Mouse (Mus musculus) thymus, adult 2 months (tissue): Measurements from ENCODE around the gene Gm20388. TPM values are rescaled to one million over a fixed set of nuclear protein-coding genes. Genes with fewer than 3 reads are reported as not detected.
"Not testable (repeated sequence)": the region's sequence is repeated elsewhere in the genome, so short reads cannot be mapped to it uniquely, and the experiment has no call there.

Experiments
- DNase-seq: peaks from one replicate; pipeline ENCODE4 v3.0.0; 2021
- H3K27ac ChIP-seq: fragments of 200-500 bp; 2 replicates; pipeline ENCODE4 v1.5.1; 2012; ENCODE audit warnings: low read length, control low read depth; ENCODE audit not compliant: control insufficient read depth, insufficient read depth
- H3K27me3 ChIP-seq: fragments of 200-500 bp; 2 replicates; pipeline ENCODE4 v1.6.1; 2012; ENCODE audit warnings: mild to moderate bottlenecking, low read length, moderate library complexity, mixed read lengths; ENCODE audit not compliant: control insufficient read depth, insufficient read depth
- H3K36me3 ChIP-seq: fragments of 200-500 bp; 2 replicates; pipeline ENCODE4 v1.6.1; 2012; ENCODE audit warnings: mild to moderate bottlenecking, low read length, moderate library complexity; ENCODE audit not compliant: control insufficient read depth, insufficient read depth
- H3K4me1 ChIP-seq: fragments of 200-500 bp; replicated peaks from 2 replicates; pipeline ENCODE4 v1.6.1; 2012; ENCODE audit warnings: low read length; ENCODE audit not compliant: control insufficient read depth, insufficient read depth
- H3K4me3 ChIP-seq: fragments of 200-500 bp; 2 replicates; pipeline ENCODE4 v1.5.1; 2012; ENCODE audit warnings: mild to moderate bottlenecking, low read length, control low read depth, moderate library complexity; ENCODE audit not compliant: control insufficient read depth, insufficient read depth
- CTCF ChIP-seq: fragments of 200-500 bp; IDR thresholded peaks from 2 replicates; pipeline ENCODE4 v1.5.1; 2012; ENCODE audit warnings: mild to moderate bottlenecking, control low read depth, low read length, moderate library complexity, borderline replicate concordance; ENCODE audit not compliant: control insufficient read depth, poor library complexity, insufficient read depth; ENCODE audit errors: extremely low read depth
- POLR2A ChIP-seq: fragments of 200-500 bp; IDR thresholded peaks from 2 replicates; pipeline ENCODE4 v1.6.1; 2012; ENCODE audit warnings: mild to moderate bottlenecking, low read length, control low read depth, moderate library complexity; ENCODE audit not compliant: control insufficient read depth, poor library complexity, insufficient read depth; ENCODE audit errors: extremely low read depth
- WGBS: fragments of 180-500 bp; shearing (Covaris S2); methylation state at CpG from one replicate; pipeline ENCODE4 v1.1.7; 2018; 5-methylcytosine and 5-hydroxymethylcytosine counted together
- polyA plus RNA-seq: library from polyadenylated mRNA; depleted of rRNA; stranded (reverse); fragments of >200 nt; gene quantifications from 2 replicates; pipeline ENCODE4 v1.2.3, GENCODE M21; 2012

Gene Gm20388
- polyA plus RNA-seq, 1 experiment = 103 TPM

DNA sequence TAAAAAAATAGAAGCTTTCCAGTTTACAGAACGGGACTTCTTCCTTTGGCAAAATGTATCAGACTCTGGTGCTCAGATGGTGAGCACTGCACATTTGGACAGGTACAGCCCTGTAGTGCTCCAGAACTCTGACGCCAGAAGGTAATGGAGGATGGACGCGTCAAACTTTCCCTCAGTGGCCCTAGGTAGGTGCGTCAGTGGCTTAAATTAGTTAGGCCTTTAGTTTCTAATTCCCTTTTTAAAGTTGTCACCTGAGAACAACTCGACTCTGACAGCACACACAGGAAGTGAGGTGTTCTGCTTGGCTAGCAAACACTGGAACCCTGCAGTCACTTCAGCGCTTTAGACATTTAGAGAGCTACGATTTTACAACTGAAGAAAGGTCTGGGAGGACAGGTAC, 4043.0 kb downstream of the Gm20388 start:
- TF ChIP-seq CTCF (no peak), POLR2A (no peak)
- Histone ChIP-seq H3K4me1 (peaks cover 3% of the 10 kb centered on the region; the same call in 1 of the 2 replicates), H3K36me3 (no peaks in the 10 kb centered on the region), H3K4me3 (no peak overlapping the region), H3K27me3 (no peaks in the 10 kb centered on the region), H3K27ac (no peak overlapping the region)
- 91% methylated on average over 8 of the region's 8 CpGs for WGBS
- DNase-seq = no peak

DNA sequence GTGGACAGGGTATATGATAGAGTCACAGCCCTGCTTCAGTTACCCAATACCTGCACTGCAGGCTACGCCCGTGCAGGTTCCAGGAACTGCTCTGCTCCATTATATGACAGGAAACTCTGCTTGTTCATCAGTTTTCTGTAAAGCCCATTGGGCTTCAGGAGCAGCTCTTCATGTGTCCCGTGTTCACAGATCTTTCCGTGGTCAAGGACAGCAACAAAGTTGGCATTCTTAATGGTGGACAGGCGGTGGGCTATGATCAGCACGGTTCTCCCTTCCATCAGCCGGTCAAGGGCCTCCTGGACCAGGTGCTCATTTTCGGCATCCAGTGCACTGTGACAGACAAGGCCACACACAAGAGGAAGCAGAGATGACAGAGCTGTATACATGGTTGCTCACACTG, 4043.6 kb downstream of the Gm20388 start:
- DNase-seq = no peak
- TF ChIP-seq POLR2A = no peak
- no peak for TF ChIP-seq CTCF
- H3K27ac ChIP-seq = no peak overlapping the region
- H3K27me3 ChIP-seq = no peaks in the 10 kb centered on the region
- H3K4me3 ChIP-seq = no peak overlapping the region
- no peaks in the 10 kb centered on the region for H3K36me3 ChIP-seq
- 92% methylated on average over 8 of the region's 8 CpGs for WGBS
- peaks cover 3% of the 10 kb centered on the region; the same call in 1 of the 2 replicates for H3K4me1 ChIP-seq

DNA sequence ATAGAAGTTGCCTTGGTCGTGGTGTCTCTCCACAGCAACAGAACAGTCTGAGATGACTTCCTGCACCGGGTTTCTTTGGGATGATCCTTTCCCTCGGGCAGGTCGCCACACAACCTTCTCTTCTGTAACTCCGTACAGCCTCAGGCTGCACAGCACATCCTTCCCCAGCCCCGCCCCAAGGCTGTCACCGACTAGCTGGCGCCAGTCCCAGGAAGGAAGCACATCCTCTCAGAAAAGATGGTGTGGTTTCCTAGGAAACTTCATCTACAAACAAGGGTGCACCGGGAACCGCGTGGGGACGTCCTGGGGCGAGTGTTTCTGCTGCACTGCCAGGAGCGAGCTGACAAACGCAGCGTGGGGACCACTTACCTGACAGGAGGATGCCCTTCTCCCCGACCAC, 4047.5 kb downstream of the Gm20388 start:
- DNase-seq = no peak
- no peaks in the 10 kb centered on the region for H3K36me3 ChIP-seq
- no peaks in the 10 kb centered on the region for H3K27me3 ChIP-seq
- 91% methylated on average over 17 of the region's 17 CpGs for WGBS
- TF ChIP-seq CTCF = no peak
- TF ChIP-seq POLR2A = no peak
- no peak overlapping the region for H3K4me3 ChIP-seq
- H3K27ac ChIP-seq = no peak overlapping the region
- H3K4me1 ChIP-seq = no peaks in the 10 kb centered on the region

DNA sequence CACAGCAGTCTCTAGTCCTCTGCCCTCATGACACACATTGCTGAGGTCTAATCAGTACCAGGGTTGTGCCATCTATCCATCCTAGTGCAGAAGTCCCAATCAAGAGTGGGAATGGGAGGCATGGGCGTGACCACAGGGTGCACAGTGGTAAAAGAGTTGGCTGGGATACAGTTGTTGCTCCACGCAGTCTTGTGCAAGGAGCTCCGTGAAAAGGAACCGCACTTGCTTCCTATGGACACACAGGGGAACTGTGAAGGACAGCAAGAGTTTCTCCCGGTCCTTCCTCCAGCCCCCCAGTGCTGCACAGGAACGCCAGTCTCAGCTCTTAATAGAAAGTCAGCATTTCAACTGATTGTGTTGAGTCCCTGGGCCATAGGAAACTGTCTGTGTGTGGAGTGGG, 4048.8 kb downstream of the Gm20388 start:
- Histone ChIP-seq H3K4me3 (no peak overlapping the region), H3K36me3 (no peaks in the 10 kb centered on the region), H3K4me1 (no peaks in the 10 kb centered on the region), H3K27ac (no peak overlapping the region), H3K27me3 (no peaks in the 10 kb centered on the region)
- no peak for DNase-seq
- no peak for TF ChIP-seq POLR2A
- TF ChIP-seq CTCF = no peak
- WGBS = 94% methylated on average over 6 of the region's 6 CpGs

DNA sequence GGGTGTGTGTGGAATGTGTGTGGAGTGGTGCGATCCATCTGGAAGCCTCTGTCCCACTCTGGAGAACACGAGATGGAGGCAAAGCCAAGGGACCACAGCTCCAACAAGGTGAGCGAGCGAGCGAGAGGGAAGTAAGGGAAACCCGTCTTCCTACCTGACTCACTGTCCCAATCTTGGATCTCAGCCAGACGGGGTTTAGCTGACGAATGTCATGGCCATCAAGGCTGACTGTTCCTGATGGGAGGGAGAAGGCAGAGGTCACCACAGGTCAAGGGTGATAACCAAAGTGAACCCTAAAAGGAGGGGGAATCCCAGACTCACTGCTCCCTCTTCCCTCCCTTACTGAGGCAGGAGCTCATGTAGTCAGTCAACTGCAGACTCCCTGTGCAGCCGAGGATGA, 4049.4 kb downstream of the Gm20388 start:
- H3K27me3 ChIP-seq = no peaks in the 10 kb centered on the region
- H3K27ac ChIP-seq = no peak overlapping the region
- TF ChIP-seq POLR2A (no peak), CTCF (no peak)
- no peak overlapping the region for H3K4me3 ChIP-seq
- H3K36me3 ChIP-seq = no peaks in the 10 kb centered on the region
- 91% methylated on average over 9 of the region's 9 CpGs for WGBS
- no peak for DNase-seq
- H3K4me1 ChIP-seq = no peaks in the 10 kb centered on the region

DNA sequence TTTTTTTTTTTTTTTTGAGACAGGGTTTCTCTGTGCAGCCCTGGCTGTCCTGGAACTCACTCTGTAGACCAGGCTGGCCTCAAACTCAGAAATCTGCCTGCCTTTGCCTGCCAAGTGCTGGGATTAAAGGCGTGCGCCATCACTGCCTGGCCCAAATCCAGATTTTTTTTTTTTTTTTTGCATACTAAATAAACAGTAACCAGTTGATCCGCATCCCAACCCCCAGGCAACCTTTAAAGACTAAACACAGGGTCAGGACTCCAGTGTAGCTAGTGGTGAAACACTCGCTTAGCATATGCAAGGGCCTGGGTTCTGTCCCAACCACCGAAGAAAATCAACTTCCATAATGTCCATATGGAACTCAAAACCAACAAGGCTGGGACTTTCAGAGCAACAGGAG, 4049.9 kb downstream of the Gm20388 start:
- DNase-seq, H3K27ac ChIP-seq, H3K4me3 ChIP-seq, H3K36me3 ChIP-seq, H3K27me3 ChIP-seq, H3K4me1 ChIP-seq: not testable (repeated sequence)
- 96% methylated on average over 5 of the region's 5 CpGs for WGBS

DNA sequence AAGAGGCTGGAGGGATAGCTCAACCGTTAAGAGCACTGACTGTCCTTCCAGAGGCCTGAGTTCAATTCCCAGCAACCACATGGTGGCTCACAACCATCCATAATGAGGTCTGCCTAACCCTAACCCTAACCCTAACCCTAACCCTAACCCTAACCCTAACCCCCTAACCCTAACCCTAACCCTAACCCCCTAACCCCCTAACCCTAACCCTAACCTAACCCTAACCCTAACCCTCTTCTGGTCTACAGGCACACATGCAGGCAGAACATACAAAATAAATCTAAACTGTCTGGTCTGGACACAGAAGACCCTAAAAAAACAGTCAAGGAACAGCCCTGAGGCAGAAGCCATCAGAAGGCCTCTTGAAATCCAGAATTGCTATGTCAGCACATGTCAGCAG, 4050.7 kb downstream of the Gm20388 start:
- no peak for DNase-seq
- H3K4me3 ChIP-seq = no peak overlapping the region
- 97% methylated on average over 1 of the region's 1 CpGs for WGBS
- no peaks in the 10 kb centered on the region for H3K36me3 ChIP-seq
- H3K27me3 ChIP-seq = no peaks in the 10 kb centered on the region
- H3K4me1 ChIP-seq = no peaks in the 10 kb centered on the region
- no peak for TF ChIP-seq POLR2A
- no peak for TF ChIP-seq CTCF
- H3K27ac ChIP-seq = no peak overlapping the region
